Mouse (Mus musculus) monocyte, adult 59 days (primary cell): ENCODE results near the gene Gpsm1. TPM values are rescaled to one million over a fixed set of nuclear protein-coding genes. Genes with fewer than 3 reads are reported as not detected.

Experiments
- total RNA-seq, 2 experiments: library from RNA; stranded (reverse); gene quantifications; one replicate each; pipeline ENCODE4 v1.2.4; 2023

The Gpsm1 gene
- total RNA-seq, result 10 to 100 TPM in 1 of 2 experiments, 1 to 10 TPM in 1; 7.6 to 12.1 TPM

GRCm38 (mm10) chr2:26315072-26315924, at the start of gene Gpsm1:
TSS of gene Gpsm1 (plus strand) at chr2:26315515.

GRCm38 (mm10) chr2:26294457-26294856, 20.9 kb upstream of the Gpsm1 start, which contains the start of gene Ccdc187:
TSS of gene Ccdc187 (minus strand) at chr2:26294557.

GRCm38 (mm10) chr2:26351358-26352290, 36.3 kb downstream of the Gpsm1 start, which contains the start of gene Dnlz:
TSS of gene Dnlz (minus strand) at chr2:26352110.

GRCm38 (mm10) chr2:26360772-26361171, 45.5 kb downstream of the Gpsm1 start, which contains the start of gene Card9:
TSS of gene Card9 (minus strand) at chr2:26360918.

GRCm38 (mm10) chr2:26380131-26380771, 64.9 kb downstream of the Gpsm1 start, which contains the start of gene Snapc4:
TSS of gene Snapc4 (minus strand) at chr2:26380653.

GRCm38 (mm10) chr2:26389154-26389690, 73.9 kb downstream of the Gpsm1 start, which contains the start of the genes Entr1 and Pmpca:
TSS of gene Entr1 (minus strand) at chr2:26389316.
TSS of gene Pmpca (plus strand) at chr2:26389339.

Other genes starting within 250 kb of the Gpsm1 start
- 10 to 100 TPM; 10.9 to 16.1 TPM for gene Nacc2, start 192.3 kb upstream of the Gpsm1 start, total RNA-seq
- gene Lhx3, start 107.2 kb upstream of the Gpsm1 start, total RNA-seq, result not detected
- gene Qsox2, start 78.0 kb upstream of the Gpsm1 start, total RNA-seq, result 1 to 10 TPM; 6.0 to 6.1 TPM
- under 1 TPM in 1 of 2 experiments, not detected in 1; 0.06 TPM for gene Ccdc187, start 21.0 kb upstream of the Gpsm1 start, total RNA-seq
- 1 to 10 TPM; 6.3 to 6.9 TPM for gene Dnlz, start 36.6 kb downstream of the Gpsm1 start, total RNA-seq
- 100 to 1,000 TPM; 185 to 190 TPM for gene Card9, start 45.4 kb downstream of the Gpsm1 start, total RNA-seq
- 10 to 100 TPM; 48.9 to 49.5 TPM for gene Snapc4, start 65.1 kb downstream of the Gpsm1 start, total RNA-seq
- gene Entr1, start 73.8 kb downstream of the Gpsm1 start, total RNA-seq, result 100 to 1,000 TPM; 105 to 117 TPM
- gene Pmpca, start 73.8 kb downstream of the Gpsm1 start, total RNA-seq, result 10 to 100 TPM; 53.7 to 56.5 TPM
- gene Inpp5e, start 93.7 kb downstream of the Gpsm1 start, total RNA-seq, result 10 to 100 TPM; 18.8 to 23.6 TPM
- gene Sec16a, start 129.7 kb downstream of the Gpsm1 start, total RNA-seq, result 10 to 100 TPM; 61.9 to 62.1 TPM
- 10 to 100 TPM; 67.7 to 72.1 TPM for gene Notch1, start 201.1 kb downstream of the Gpsm1 start, total RNA-seq